Mouse (Mus musculus) layer of hippocampus, postnatal 14 days (tissue): Measurements from ENCODE around the gene Kif7. TPM values are rescaled to one million over a fixed set of nuclear protein-coding genes. Genes with fewer than 3 reads are reported as not detected.
A peak's percentile ranks its signal among the peaks of the same experiment; 100 is the strongest.

Experiments used
- DNase-seq, 2 experiments: peaks; one replicate each; pipeline ENCODE4 v3.0.0; 2021 to 2022; ENCODE audit warnings: low spot score in 2 of 2, mixed read lengths in 1 of 2
- long read RNA-seq, 2 experiments: library from polyadenylated mRNA; stranded (forward); transcript quantifications; one replicate each; pipeline ENCODE4 v2.0.0; 2021
- total RNA-seq, 2 experiments: library from RNA; stranded (reverse); gene quantifications; 2 replicates each; pipeline ENCODE4 v1.2.3; 2021

The Kif7 gene
- 1 to 10 TPM; 3.0 to 3.2 TPM for total RNA-seq
- long read RNA-seq, experiment 1, full-length matches to known transcripts, result 1 of 6 reads
- long read RNA-seq, experiment 1, partial matches to known transcripts, result 2 of 6 reads
- long read RNA-seq, experiment 1, other reads (novel, unspliced or antisense), result 3 of 6 reads
- long read RNA-seq, experiment 2, full-length matches to known transcripts, result 2 of 6 reads
- long read RNA-seq, experiment 2, partial matches to known transcripts, result 1 of 6 reads
- long read RNA-seq, experiment 2, other reads (novel, unspliced or antisense), result 3 of 6 reads

GRCm38 (mm10) chr7:79715187-79715981 is at the start of gene Kif7:
TSS of gene Kif7 (minus strand) at chr7:79715720.
- DNase-seq, result peak; percentile 30 to 56

- no peak for DNase-seq
Observed at GRCm38 (mm10) chr7:79762106-79762505, 46.6 kb upstream of the Kif7 start.

GRCm38 (mm10) chr7:79761124-79761876 is 45.8 kb upstream of the Kif7 start:
- no peak for DNase-seq

- no peak for DNase-seq
Observed at GRCm38 (mm10) chr7:79759766-79760165, 44.2 kb upstream of the Kif7 start.

- DNase-seq, result no peak
Observed at GRCm38 (mm10) chr7:79758176-79758575, 42.7 kb upstream of the Kif7 start.

- DNase-seq, result no peak
Observed at GRCm38 (mm10) chr7:79756334-79756733, 40.8 kb upstream of the Kif7 start.

GRCm38 (mm10) chr7:79749511-79749910 is 34.0 kb upstream of the Kif7 start:
- DNase-seq, result no peak

GRCm38 (mm10) chr7:79747659-79748058 is 32.1 kb upstream of the Kif7 start:
- DNase-seq, result no peak

- no peak for DNase-seq
Observed at GRCm38 (mm10) chr7:79744585-79744984, 29.1 kb upstream of the Kif7 start.

- DNase-seq, result no peak
Observed at GRCm38 (mm10) chr7:79744051-79744450, 28.5 kb upstream of the Kif7 start.

GRCm38 (mm10) chr7:79742659-79743536 is 27.4 kb upstream of the Kif7 start, which contains the start of the genes Pex11a and Wdr93:
TSS of gene Pex11a (minus strand) at chr7:79743131.
TSS of gene Wdr93 (plus strand) at chr7:79743163.
- DNase-seq, result peak; percentile 69 to 82

- DNase-seq, result no peak
Observed at GRCm38 (mm10) chr7:79742277-79742658, 26.7 kb upstream of the Kif7 start.

GRCm38 (mm10) chr7:79740279-79740678 is 24.8 kb upstream of the Kif7 start:
- DNase-seq, result no peak

GRCm38 (mm10) chr7:79738913-79739312 is 23.4 kb upstream of the Kif7 start:
- DNase-seq, result no peak

- DNase-seq, result no peak
Observed at GRCm38 (mm10) chr7:79736511-79736910, 21.0 kb upstream of the Kif7 start.

GRCm38 (mm10) chr7:79734563-79734962 is 19.0 kb upstream of the Kif7 start:
- DNase-seq, result no peak

- DNase-seq, result no peak
Observed at GRCm38 (mm10) chr7:79732622-79733021, 17.1 kb upstream of the Kif7 start, which contains the start of gene Plin1. TSS of gene Plin1 (minus strand) at chr7:79732903.

- DNase-seq, result no peak
Observed at GRCm38 (mm10) chr7:79731438-79731837, 15.9 kb upstream of the Kif7 start.

GRCm38 (mm10) chr7:79729743-79730370 is 14.3 kb upstream of the Kif7 start:
- DNase-seq, result no peak

GRCm38 (mm10) chr7:79729169-79729568 is 13.6 kb upstream of the Kif7 start:
- peak; percentile 57 to 70 for DNase-seq
